Mouse (Mus musculus): ENCODE results near the gene Fubp1.

Gene Fubp1

GRCm38 (mm10) chr3:152277912-152278311, 67.7 kb downstream of the Fubp1 start:
- DNase-seq (ENCODE audit: low spot score in 2 of 2), result no peak

GRCm38 (mm10) chr3:152278431-152278830, 68.2 kb downstream of the Fubp1 start:
- no peak for DNase-seq (ENCODE audit: low spot score in 2 of 2)

GRCm38 (mm10) chr3:152282126-152282525, 71.9 kb downstream of the Fubp1 start:
- DNase-seq (ENCODE audit: low spot score in 2 of 2), result no peak

GRCm38 (mm10) chr3:152284306-152284705, 74.1 kb downstream of the Fubp1 start:
- DNase-seq (ENCODE audit: low spot score in 2 of 2), result no peak

GRCm38 (mm10) chr3:152284759-152285158, 74.5 kb downstream of the Fubp1 start:
- DNase-seq (ENCODE audit: low spot score in 2 of 2), result no peak

Measured in right cerebral cortex, adult 2 months (tissue).